Mouse (Mus musculus) cerebellum, adult 2 months (tissue): ENCODE results near the gene Rps3a1. TPM values are rescaled to one million over a fixed set of nuclear protein-coding genes. Genes with fewer than 3 reads are reported as not detected.
A peak's percentile ranks its signal among the peaks of the same experiment; 100 is the strongest.

Source experiments
- DNase-seq, 2 experiments: peaks; one replicate each; pipeline ENCODE4 v3.0.0; 2021
- H3K27ac ChIP-seq: fragments of 200-500 bp; 2 replicates; pipeline ENCODE4 v1.5.1; 2012; ENCODE audit warnings: low read length, control low read depth, inconsistent platforms; ENCODE audit not compliant: insufficient read depth
- H3K27me3 ChIP-seq: fragments of 200-500 bp; 2 replicates; pipeline ENCODE4 v1.6.1; 2012; ENCODE audit warnings: inconsistent platforms, mild to moderate bottlenecking, low read length, moderate library complexity; ENCODE audit not compliant: control insufficient read depth, insufficient read depth
- H3K4me1 ChIP-seq: fragments of 200-500 bp; 2 replicates; pipeline ENCODE4 v1.6.1; 2011; ENCODE audit warnings: low read length; ENCODE audit not compliant: control insufficient read depth, insufficient read depth
- H3K4me3 ChIP-seq: fragments of 200-500 bp; replicated peaks from 2 replicates; pipeline ENCODE3; 2011; ENCODE audit warnings: mild to moderate bottlenecking, low read depth, low read length, control low read depth; ENCODE audit not compliant: insufficient read depth
- CTCF ChIP-seq: fragments of 200-500 bp; IDR thresholded peaks from 2 replicates; pipeline ENCODE4 v1.5.1; 2011; ENCODE audit warnings: low read depth, mild to moderate bottlenecking, control low read depth, low read length, moderate library complexity, borderline replicate concordance; ENCODE audit not compliant: insufficient read depth
- POLR2A ChIP-seq: fragments of 200-500 bp; IDR thresholded peaks from 2 replicates; pipeline ENCODE4 v1.6.1; 2011; ENCODE audit warnings: low read length, control low read depth, borderline replicate concordance; ENCODE audit not compliant: insufficient read depth
- WGBS: fragments of 180-500 bp; shearing (Covaris S2); methylation state at CpG from one replicate; pipeline ENCODE4 v1.1.7; 2018; 5-methylcytosine and 5-hydroxymethylcytosine counted together
- polyA plus RNA-seq: library from polyadenylated mRNA; depleted of rRNA; stranded (reverse); fragments of >200 nt; gene quantifications from 2 replicates; pipeline ENCODE4 v1.2.3, GENCODE M21; 2012

The Rps3a1 gene
- polyA plus RNA-seq, 1 experiment: 638 TPM

DNA sequence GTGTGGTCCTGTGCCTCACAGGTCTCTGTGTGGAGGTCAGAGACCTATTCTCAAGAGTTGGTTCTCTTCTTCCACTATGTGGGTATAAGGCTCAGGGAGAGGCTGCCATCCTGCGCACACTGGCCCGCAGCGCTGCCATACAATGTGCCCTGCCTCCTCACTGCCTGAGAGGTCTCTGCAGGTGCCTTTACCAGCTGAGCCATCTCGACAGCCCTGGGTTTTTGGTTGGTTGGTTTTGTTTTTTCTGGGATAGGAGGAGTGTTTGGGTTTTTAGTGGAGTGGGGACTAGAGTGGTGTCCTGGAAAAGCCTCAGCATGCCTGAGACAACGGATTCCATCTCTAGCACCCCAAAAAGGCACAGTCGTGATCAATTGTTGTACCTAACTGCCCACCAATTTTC is 841 bp upstream of the Rps3a1 start:
- no peaks in the 10 kb centered on the region for H3K27me3 ChIP-seq
- H3K4me3 ChIP-seq: no peak overlapping the region
- DNase-seq: no peak
- H3K27ac ChIP-seq: no peak overlapping the region
- WGBS: 84% methylated on average over 6 of the region's 6 CpGs
- no peaks in the 10 kb centered on the region for H3K4me1 ChIP-seq
- TF ChIP-seq POLR2A (no peak), CTCF (no peak)

DNA sequence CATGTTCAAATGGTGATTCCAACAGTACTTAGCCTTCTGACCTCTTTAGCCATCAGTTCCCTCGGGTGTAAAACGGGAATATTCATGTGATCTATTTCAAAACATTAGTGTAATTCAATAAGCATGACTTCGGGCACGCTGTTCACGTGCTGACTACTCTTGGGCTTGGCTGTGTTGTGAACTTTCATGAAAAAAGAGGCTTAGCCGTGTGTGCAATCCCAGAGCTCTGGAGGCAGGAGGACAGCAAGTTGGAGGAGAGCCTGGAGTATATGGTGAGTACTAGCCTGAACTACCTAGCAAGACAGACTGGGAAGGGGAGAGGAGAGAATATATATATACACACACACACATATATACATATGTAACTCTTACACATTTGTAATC is 424 bp upstream of the Rps3a1 start:
- Histone ChIP-seq H3K27me3 (no peaks in the 10 kb centered on the region), H3K4me3 (peak overlapping the region; percentile 86)

DNA sequence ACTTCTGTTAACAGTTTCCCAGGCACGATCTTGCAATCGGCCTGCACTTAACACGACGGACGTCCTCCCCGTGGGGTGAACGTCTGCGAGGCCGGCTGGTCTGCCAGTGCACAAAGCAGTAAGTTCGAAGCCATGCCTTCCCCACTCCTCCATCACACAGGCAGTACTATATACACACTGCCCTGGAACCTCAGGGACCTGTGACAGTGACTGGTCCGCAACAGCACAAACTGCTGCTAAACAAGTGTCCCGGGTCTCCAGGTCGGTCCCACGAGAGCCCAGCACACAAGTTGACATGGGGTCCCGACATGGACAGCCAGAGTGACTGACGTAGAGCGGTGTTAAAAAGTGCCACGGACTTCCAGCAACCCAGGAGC is 628 bp downstream of the Rps3a1 start:
- Histone ChIP-seq H3K4me3 (peak overlapping the region; percentile 86), H3K27me3 (no peaks in the 10 kb centered on the region), H3K4me1 (no peaks in the 10 kb centered on the region), H3K27ac (0 out of 2 replicates have a peak overlapping the region, but pooled peaks have one; percentile 14)
- WGBS: under 1% methylated on average over 18 of the region's 18 CpGs
- DNase-seq: no peak
- TF ChIP-seq CTCF (no peak), POLR2A (no peak)

More for the DNA sequence above, 424 bp upstream of the Rps3a1 start:
- no peak overlapping the region for H3K27ac ChIP-seq
- DNase-seq: no peak
- H3K4me1 ChIP-seq: no peaks in the 10 kb centered on the region
- WGBS: 27% methylated on average over 6 of the region's 6 CpGs
- TF ChIP-seq CTCF (no peak), POLR2A (no peak)

DNA sequence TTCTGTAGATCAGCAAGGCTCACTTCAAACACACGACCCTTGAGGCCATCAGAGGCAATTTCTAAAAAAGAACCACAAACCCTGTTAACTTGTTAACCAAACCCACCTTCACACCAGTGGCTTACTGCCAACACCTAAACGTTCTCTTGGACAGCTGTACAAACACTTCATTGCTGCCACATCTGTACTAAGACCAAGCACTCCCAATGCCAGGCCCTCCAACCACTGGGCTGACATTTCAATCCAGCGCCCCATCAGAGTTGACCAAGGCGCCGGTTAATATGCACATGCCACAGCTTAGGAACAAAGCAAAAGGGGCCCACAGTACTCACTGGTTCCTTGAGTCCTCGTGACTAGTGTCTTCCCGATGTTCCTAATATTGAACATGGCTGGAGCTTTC is 1.1 kb downstream of the Rps3a1 start:
- H3K27ac ChIP-seq: no peak overlapping the region
- 6% methylated on average over 7 of the region's 7 CpGs for whole genome bisulfite sequencing
- peak overlapping the region; percentile 86 for H3K4me3 ChIP-seq
- no peak for DNase-seq
- TF ChIP-seq POLR2A (no peak), CTCF (no peak)
- no peaks in the 10 kb centered on the region for H3K27me3 ChIP-seq
- H3K4me1 ChIP-seq: no peaks in the 10 kb centered on the region

DNA sequence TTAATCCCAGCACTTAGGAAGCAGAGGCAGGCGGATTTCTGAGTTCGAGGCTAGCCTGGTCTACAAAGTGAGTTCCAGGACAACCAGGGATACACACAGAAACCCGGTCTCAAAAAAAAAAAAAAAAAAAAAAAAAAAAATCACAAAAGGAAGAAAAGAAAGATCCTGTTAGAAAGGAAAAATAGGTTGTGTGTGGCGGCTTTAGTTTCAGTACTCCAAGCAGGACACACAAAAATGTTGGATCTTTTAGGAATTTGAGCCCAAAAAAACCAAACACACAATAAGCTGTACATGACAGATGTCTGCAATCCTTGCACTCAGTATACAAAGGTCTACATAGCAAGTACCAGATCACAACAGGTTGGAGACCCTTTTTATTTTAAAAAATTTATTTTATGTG is 2.8 kb downstream of the Rps3a1 start:
- WGBS: 83% methylated on average over 4 of the region's 4 CpGs
- DNase-seq: no peak
- no peak for TF ChIP-seq POLR2A
- no peak for TF ChIP-seq CTCF

DNA sequence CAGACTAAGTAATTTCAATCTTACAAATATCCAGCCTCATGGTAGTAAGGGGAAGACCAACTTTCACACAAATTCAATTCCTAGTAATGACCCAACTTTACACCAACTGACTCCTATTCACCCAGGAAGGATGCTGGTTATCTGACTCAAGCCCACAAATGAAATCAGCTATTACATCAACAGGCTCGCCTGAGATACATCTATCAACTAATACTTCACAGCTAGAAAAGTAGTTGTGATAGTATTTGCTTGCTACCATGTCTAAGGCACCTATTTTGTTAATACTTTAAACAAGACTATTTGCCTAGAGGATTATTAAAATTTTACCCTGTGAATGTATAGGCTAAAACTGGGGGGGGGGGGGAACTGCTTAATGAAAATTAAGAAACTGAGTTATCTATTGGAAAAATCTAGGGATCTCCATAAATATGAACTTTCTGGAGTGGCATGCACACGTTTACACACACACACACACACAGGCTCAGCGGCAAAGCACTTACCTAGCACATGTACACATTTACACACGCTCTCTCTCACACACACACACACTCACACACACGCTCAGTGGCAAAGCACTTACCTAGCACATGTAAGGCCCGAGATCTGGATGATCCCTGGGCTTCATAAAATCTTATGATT is 5.4 kb downstream of the Rps3a1 start:
- Histone ChIP-seq H3K4me3 (no peak overlapping the region), H3K27ac (no peak overlapping the region), H3K4me1 (no peaks in the 10 kb centered on the region), H3K27me3 (no peaks in the 10 kb centered on the region)
- WGBS: 94% methylated on average over 6 of the region's 6 CpGs
- DNase-seq: no peak
- no peak for TF ChIP-seq CTCF
- TF ChIP-seq POLR2A: no peak

More for the DNA sequence above, 2.8 kb downstream of the Rps3a1 start:
- Histone ChIP-seq H3K27me3 (no peaks in the 10 kb centered on the region), H3K4me3 (no peak overlapping the region), H3K4me1 (no peaks in the 10 kb centered on the region), H3K27ac (no peak overlapping the region)

DNA sequence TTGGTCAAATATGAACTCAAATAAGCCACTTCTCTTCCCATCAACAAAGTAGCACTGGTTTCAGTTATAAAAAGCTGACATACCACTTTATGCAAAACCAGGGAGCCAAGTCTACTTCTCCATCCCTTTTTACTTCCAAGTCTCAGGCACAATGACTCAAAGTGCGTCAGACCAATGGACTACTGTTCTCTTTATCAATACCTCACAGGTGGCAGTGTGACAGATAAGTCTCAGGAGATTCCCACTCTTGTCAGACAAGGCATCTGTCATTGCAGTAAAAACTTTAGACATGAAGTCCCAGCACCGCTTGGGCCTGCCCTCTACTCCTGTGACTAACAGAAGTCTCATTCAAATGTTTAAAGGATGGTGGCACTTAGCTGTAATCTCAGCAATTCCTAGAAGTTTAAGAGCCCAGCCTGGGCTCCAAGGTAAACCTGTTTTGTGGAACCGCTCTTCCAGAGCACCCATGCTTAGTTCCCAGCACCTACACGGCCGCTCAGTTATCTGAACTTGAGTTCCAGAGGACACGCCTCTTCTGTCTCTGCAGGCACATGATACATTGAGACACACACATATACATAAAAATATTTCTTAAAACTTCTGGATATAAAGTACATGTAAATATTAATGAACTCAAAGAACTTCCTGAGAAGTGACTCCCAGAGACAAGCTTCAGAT is 6.5 kb downstream of the Rps3a1 start:
- no peak overlapping the region for H3K27ac ChIP-seq
- H3K4me3 ChIP-seq: no peak overlapping the region
- TF ChIP-seq CTCF (no peak), POLR2A (no peak)
- WGBS: 89% methylated on average over 6 of the region's 6 CpGs
- no peaks in the 10 kb centered on the region for H3K4me1 ChIP-seq
- no peak for DNase-seq
- no peaks in the 10 kb centered on the region for H3K27me3 ChIP-seq

DNA sequence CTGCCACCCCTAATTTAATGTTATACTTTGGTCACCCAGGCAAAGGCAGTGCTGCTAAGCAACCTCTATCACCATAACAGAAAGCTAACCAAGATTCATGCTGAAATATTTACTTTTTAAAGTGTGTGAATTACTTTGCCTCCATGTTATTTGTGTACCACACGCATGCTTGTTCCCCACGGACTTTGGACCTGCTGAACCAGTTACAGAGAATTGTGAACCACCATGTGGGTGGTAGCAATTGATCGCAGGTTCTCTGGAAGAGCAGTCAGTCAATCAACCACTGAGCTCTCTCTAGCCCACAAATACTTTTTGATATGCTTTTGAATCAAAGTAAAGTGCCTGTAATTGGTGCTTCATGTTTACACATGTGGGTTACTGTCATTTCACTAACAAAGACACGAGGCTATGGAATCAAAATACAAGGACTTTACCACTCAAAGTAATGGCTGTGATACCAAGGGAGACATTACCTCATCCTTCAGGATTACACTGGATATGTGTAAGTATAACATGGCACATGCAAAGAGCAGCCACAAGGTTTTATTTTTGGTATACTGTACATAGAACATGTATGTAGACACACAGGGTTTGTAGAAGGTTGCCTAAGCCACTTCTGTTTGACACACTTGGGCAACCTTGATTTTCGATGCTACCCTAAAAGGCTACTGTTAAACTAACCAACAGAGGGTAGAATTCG is 7.4 kb downstream of the Rps3a1 start:
- no peak for TF ChIP-seq CTCF
- TF ChIP-seq POLR2A: no peak
- no peak for DNase-seq
- Histone ChIP-seq H3K4me3 (no peak overlapping the region), H3K27me3 (no peaks in the 10 kb centered on the region), H3K4me1 (no peaks in the 10 kb centered on the region), H3K27ac (no peak overlapping the region)
- 92% methylated on average over 6 of the region's 6 CpGs for WGBS
